Mouse (Mus musculus): ENCODE results near the gene 1700020D05Rik.

Gene 1700020D05Rik

DNA sequence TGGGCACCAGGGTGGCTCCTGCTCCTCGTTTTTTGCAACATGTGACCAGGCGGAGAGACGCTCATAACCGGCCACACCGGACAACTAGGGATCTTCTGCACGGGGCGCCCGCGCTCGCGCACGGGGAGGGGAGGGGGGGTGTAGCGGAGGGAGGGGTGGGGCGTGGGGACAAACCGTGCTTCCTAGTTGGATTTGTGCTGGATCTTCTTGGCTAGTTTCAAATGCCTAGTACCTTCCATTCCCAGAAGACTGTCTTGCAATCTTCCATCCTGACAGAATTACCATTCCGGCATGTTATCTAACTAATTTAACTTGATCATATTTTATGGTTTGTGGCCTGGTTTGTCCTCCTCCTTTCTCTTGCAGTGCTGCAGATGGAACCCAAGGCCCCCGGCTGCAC lies at the start of gene 1700020D05Rik:
Gene 1700020D05Rik (minus strand): TSS at position 101 of the 400 bp plus-strand sequence.
- CTCF ChIA-PET: interaction anchor here (0.6 kb wide), 1 partner anchor 1284 kb away, joined by 9 read pairs; no protein-coding TSS in a partner anchor

DNA sequence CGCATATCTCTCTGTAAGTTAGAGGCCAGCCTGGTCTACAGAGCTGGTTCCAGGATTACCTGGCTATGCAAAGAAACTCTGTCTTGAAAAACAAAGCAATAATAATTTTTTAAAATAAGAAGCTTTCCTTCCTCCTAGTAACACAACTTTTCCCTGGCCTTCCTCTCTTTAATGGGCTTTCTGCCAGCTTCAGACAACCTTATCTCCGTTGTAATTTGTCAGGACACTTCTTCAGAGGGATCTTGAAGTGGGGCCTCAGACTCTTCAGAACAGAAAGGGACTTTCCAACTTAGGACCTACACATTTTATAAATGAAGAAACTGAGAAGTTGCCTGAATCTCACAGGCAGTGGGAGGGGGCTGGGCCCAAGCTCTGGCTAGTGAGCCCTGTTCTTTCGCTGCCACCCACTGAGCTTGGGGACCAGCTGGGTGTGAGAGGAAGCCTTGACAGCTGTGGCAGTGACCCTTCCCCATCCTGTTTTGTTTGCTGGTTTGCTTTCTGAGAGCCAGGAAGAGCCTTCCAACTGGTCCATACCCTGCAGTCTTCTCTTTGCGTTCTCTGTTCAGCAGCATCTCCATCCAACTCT lies 44.0 kb upstream of the 1700020D05Rik start:
- CTCF ChIA-PET: no interaction called here

DNA sequence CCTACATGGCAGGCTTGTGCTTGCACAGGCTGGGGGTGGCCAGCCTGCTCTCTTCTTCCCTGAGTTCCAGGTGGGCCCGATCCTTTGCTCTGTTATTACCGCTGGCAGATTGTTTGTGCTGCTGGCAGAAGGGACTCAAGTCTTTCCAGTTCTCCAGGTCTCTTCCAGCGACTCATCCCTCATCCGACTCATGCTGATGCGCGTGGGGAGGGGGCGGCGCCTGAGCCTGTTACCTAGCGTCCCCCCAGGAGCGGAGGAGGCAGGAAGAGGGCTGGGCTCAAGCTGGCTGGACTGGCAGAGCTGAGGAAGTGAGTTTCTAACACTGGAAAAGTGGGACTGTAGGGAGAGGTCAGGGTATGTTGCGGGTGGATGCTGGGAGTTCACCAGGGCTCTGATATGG lies 40.4 kb upstream of the 1700020D05Rik start:
- CTCF ChIA-PET: interaction anchor here (0.6 kb wide), 1 partner anchor 32 kb away, joined by 4 read pairs; no protein-coding TSS in a partner anchor

DNA sequence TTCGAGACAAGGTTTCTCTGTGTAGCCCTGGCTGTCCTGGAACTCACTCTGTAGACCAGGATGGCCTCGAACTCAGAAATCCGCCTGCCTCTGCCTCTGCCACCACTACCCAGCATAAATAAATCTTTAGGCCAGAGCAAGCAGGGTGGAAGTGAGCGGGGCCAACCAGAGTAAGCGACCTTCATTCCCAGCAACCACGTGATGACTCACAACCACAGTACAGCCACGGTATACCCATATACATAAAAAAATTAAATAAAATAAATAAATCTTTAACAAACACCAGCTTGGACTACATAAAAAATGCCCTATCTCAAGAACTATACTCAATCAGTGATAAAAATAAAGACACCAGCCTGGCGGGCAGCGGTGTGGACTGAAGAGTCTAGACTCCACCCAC lies 39.8 kb upstream of the 1700020D05Rik start:
- CTCF ChIA-PET: no interaction called here

DNA sequence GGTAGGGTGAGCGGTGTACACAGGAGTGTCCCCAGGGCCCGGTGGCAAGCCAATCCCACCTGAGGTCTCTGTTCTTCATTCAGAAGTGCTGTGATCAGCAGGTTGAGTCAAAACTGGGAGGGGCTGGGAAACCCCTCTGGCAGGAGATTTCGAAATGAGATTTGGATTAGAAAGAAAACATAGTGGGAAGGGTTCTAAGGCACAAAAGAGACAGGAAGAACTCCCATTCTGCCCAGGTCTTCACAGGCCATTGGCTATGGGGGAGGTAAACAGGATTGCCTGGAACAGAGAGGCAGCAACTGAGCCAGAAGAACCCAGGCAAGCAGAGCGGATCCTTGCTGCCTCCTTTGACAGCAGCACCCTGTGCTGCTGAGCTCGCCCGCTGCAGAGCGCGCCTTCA lies 35.2 kb upstream of the 1700020D05Rik start:
- CTCF ChIA-PET: no interaction called here

DNA sequence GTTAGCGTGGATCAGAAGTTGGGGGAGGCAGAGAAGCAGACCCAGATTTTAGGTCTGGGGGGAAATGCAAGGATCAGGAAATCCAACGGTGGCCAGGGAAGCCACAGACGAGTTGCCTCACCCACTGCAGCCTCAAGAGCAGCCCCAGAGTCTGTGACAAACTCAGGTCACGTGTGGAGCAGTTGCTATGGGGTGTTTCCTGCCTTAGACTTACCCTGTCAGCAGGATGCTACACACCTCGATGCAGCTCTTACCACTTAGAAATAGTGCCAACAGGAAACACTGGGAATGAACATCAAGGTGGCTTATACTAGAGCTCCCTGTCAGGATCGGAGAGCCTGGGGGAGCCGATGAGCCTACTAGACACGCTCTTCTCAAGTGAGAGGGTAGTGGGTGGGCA lies 28.9 kb upstream of the 1700020D05Rik start:
- CTCF ChIA-PET: interaction anchor here (0.7 kb wide), 1 partner anchor 296 kb away, joined by 3 read pairs; no protein-coding TSS in a partner anchor

DNA sequence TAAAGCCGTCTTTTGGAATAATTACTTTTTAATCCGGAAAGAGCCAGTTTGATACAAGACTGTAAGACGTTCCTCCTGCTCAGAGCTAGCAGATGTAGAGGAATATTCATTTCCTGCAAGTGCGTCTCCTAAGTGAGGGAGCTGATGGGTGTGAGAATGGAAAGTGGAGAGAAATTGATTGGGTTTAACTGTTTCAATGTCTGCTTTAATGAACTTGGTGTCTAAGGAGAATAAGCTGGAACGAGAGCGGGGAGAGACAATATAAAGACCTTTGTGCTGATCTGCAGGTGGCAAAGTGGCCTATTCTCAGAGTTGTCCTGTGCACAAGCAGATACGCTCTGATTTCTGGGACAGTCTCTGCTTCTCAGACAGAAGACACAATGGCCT lies 26.5 kb upstream of the 1700020D05Rik start:
- CTCF ChIA-PET: interaction anchor here (0.6 to 2.4 kb wide), 4 partner anchors 39 to 196 kb away, joined by 3 to 16 read pairs (median 3); partner anchors contain the start of genes Ap5b1 and Ehbp1l1

DNA sequence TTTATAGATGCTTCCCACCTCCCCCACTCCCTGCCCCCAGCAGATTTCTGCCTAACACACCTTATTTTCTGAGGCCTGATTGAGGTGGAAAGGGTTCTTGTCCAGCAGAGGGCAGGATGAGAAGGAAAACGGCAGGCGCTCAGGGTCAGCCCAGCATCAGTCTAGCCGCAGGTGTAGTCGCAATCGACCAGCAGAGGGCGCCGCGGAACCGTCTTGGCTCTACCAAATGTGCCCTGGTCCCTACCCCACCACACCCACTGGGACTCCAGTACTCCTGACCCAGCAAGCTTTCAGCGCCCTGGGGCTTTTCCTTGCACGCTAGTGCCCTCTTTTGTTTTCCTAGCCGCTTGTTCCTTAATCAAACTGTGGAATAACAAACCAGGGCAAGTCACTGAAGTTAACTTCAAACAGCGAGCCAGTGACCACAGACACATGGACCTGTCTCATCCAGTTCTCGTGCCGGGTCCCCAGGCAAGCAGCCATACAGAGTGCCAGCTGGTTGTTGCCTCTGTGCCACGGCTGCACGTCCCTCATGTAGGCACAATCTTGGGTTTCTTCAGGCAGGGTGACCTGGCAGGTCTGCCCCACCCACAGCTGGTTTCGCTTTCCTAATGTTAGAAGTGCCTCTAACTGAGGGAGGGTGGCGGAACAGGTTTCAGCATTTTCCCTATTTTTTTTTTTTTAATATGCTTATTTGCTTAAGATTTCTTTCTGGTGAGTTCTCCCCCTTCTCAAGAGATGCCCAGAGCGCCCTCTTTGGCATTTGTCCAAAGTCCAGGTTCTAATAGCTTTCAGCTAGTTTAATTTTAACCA lies 25.9 kb upstream of the 1700020D05Rik start:
- CTCF ChIA-PET: interaction anchor here (0.6 to 2.4 kb wide), 4 partner anchors 39 to 196 kb away, joined by 3 to 16 read pairs (median 3); partner anchors contain the start of genes Ap5b1 and Ehbp1l1

DNA sequence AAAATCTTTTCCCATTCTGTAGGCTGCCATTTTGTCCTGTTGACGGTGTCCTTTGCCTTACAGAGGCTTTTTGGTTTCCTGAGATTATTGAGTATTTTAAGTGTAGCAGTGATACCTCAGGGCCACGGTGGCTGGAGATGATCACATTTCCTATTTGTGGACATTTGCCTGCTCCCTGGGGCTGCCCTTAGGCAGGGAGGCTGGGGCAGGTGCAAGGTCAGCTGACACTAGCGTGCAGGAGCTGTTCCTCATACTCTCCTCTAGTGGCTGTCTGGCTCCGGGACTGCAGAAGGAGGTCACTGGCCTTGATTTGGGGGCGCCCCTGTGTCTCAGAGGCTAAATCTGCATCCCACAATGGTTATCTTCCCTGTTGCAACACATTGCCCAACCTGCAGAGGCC lies 21.6 kb upstream of the 1700020D05Rik start:
- CTCF ChIA-PET: no interaction called here

DNA sequence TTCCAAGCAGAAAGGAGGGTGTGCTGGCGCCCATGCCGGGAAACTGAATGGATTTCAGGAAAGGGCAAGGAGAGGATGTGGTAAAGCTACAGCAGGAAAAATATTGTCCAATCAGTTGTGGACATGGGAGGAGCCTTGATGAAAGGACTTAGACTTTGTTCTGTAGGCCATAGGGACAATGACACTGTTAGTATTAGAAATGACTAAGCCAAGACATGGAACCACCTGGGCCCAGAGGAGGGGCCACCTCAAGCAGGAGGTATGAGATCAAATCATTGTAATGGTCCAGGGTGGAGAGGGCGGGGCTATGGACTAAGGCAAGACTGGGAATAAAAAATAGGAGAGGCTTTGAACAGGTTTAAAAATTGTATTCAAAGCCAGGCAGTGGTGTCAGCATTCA lies 15.1 kb upstream of the 1700020D05Rik start:
- CTCF ChIA-PET: interaction anchor here (0.6 kb wide), 1 partner anchor 1107 kb away, joined by 3 read pairs; no protein-coding TSS in a partner anchor

DNA sequence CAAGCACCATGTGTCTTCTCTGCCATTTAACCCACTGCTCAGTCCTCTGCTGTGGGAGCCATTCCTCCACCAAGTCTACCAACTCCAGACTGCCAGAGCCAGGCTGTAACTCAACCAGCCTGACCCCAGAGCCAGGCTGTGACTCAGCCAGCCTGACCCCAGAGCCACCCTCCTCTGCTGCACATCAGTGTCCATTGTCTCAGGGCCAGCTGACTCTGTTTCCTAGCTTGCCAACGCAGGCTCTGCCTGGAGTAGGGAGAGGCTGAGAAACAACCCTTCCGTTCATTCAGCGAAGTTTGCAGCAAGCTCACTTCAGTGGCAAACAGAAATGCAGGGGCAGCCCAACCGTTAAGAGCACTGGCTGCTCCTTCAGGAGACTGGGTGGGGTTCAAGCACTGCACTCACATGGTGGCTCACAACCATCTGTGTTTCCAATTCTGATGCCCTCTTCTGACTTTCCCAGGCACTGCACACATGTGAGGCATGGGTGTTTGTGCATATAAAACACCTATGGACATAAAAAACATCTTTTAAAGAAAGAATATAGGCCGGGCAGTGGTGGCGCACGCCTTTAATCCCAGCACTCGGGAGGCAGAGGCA lies 13.4 kb upstream of the 1700020D05Rik start:
- CTCF ChIA-PET: no interaction called here

DNA sequence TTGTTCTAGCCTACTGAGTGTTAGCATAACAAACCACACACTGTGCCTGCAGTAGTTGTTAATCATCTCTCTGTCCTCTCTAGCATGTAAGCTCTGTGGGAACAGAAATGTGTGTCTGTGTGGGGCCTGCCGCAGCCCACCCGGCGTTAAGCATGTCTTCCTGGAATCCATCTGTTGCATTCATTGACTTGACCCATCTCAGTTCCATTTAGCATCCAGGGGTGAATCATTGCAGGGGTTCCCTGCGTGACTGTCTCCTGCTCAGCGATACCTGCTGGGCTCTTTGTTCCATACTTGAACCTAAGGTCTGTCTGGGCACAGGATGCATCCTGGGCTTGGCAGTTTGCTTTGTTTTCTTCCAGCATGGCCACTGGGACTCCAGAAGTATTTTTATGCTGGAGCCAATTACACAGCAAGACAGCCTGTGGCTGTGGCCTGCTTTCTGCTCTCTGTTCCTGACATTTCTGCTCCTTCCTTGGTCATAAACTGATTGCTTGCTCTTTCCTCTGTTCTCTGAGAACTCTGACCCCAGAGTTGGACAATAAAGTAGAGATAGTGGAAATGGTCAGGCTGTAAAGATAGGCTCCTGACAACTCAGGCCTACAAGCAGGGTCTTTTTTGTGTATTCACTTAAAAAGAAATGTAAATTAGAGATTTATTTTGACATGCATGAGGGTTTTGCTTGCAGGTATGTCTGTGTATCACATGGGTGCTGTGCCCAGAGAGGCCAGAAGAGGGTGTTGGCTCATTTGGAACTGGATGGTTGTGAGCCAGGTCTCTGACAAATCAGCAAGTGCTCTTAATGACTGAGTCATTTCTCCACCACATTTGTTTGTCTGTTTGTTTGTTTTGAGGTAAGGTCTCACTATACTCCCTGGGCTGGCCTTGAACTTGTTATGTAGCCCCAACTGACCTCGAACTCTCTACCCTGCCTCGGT lies 12.5 kb upstream of the 1700020D05Rik start:
- CTCF ChIA-PET: no interaction called here

DNA sequence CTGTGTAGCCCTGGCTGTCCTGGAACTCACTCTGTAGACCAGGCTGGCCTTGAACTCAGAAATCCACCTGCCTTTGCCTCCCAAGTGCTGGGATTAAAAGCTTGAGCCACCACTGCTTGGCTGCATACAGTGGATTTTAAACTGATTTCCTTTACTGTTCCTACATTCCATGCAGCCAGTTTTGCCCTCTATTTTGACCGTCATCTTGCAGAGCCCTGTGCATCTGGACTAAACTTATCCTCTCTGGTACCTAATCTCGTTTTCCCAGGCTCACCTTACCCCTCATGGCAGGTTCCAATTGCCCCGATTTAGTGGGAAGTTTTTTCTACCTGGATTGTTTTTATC lies 9.4 kb upstream of the 1700020D05Rik start:
- CTCF ChIA-PET: no interaction called here

DNA sequence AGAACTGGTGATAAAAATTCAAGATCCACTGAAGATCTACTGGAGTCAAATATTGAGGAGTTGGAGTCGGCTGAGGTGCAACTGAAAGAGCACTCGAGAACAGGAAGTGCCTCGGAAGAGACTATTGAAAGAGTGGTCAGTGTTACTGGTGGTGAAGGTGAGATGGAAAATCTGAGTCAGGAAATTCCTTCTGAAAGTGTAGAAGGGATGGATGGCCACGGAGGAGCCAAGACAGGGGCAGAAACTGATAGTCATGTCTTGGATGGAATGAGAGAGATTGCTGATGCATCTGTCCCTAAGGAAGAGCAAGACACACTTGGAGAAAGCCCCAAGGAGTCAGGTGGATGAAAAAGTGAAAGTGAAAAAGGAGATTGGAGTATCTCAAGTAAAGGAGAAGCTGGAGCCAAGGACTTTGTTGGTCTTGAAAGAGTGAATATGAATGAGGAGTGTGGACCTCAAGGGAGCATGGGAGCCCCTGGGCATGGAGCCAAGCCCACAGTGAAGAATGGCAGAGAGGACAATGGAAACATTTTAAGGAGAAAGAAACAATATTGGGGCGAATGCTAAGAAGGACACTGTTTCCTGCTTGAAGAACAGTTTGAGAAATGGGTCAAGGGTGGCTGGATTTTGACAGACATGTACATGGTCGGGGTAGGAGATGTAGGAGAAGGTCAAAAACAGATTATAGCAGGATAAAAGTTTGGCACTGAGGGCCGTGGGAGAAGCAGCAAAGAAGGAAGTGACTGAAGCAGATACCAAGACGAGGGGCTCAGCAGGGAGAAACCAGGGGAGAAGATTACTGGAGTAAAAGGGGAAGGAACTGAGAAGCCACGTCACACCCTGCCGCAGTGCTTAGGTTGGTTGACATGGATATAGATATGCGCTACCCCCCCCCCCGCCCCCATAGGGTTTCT lies 8.8 kb upstream of the 1700020D05Rik start:
- CTCF ChIA-PET: interaction anchor here (0.7 kb wide), 1 partner anchor 657 kb away, joined by 5 read pairs; no protein-coding TSS in a partner anchor

DNA sequence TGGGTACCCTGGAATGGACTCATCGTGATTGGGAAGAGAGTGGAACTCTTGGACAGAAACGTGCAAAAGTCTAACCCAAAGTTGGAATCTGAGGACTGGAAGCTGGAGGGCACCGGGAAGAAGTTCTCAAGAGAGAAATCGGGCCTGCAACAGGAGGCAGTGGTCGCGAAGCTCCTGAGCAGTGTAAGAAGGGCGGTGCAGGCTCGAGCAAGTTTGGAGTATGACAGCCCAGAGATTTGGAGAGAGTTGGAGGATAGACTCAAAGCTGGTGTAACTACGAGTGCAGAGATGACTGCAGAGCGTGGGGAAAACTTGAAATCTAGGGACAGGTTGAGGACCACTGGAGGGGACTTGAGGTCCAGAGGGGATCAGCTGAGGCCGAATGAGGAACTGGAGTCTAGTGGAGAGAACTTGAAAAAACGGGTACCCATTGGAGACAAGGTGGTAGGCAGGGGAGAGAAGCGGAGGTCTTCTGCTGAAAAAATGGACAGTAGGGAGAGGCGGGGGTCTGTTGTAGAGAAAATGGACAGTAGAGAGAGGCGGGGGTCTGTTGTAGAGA lies 7.6 kb upstream of the 1700020D05Rik start:
- CTCF ChIA-PET: interaction anchor here (0.5 to 1.2 kb wide), 4 partner anchors 21 to 72 kb away, joined by 3 to 8 read pairs (median 3); partner anchors contain the start of genes Cfl1 and Mus81

DNA sequence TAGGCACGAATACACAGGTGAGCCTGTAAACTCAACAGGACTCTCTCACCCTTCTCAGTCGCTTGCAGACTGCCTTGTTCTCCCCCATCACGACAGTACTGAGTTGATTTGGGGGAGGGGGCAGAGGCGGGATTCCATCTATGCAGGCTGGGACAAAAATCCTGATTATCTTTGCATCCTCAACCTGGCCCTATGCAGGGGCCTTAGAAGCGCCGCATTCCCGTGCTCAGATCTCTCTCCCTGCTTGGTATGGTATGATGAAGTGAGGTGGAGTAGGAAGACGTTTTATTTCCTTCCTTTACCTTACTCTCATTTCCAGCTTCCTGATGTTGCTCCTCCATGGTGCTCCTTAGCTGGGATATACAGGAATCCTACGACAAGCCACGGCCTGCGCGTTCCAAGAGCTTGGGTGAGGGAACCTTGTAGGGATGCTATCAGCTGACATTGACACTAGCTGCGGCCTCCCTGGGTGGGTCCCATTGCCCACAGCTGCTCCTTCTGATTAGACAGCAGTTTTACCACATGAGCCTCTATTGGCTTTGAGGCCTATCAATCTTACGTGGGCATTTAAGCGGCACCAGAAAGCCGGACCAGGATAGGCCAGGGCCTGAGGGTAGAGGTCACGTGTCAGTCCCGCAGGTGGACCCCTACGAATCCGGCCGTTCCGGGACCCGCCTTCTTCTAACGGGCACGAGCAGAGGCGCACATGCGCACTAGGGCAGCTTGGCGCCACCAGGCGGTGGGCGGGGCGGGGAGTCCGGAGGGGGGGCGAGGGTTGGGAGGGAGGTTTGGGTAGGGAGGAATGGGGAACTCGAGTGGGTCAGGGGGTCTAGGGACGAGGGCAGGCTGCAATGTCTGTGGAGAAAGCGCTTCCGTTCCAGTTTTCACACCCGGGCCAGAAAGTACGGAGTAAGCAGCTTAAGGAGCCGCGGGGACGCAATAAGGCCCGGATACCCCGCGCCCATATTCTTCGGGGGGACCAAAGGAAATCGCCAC lies 6.7 kb upstream of the 1700020D05Rik start, which contains the start of gene Snx32:
Gene Snx32 (minus strand): TSS at position 508 of the 996 bp plus-strand sequence.
- CTCF ChIA-PET: interaction anchor here (0.6 to 1.2 kb wide), 5 partner anchors 15 to 606 kb away, joined by 3 to 8 read pairs (median 3); partner anchors contain the start of genes Cfl1 and Mus81

DNA sequence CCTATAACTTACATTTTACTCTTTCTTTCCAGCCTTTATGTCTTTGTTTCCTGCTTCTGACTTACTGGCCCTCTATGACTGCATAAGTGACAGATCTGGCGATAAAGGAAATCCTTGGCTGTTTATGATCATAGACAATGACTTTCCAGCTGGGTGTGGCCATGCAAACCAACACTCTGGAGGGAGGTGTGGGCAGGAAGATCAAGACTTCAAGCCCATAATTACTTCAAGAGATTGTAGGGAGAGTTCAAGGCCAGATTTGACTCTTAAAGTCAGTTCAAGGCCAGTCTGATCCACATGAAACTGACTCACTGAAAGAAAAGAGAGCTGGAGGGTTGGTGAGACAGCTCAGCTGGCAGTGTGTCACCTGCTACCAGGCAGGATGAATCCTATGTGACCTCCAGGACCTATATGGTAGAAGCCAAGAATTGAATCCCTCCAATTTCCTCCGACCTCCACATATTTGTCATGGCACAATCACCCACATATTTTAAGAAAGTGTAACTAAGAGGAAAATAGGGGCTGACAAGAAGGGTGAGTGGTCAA lies 3.2 kb downstream of the 1700020D05Rik start:
- CTCF ChIA-PET: no interaction called here

DNA sequence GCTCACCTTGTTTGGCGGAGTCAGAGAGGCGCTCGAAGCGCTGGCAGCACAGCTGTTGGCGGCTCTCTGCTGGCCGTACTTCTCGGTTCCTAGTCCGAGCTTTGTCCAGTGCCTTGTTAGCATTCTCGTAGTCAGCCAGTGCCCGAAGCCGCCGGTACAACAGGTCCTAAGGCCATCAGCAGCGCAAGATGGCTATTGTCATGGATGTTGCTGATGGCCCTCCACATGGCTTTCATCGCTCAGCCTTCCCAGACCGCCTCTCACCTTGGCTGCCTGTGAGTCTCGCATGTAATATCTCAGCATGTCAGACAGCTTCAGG lies 7.6 kb downstream of the 1700020D05Rik start:
- CTCF ChIA-PET: interaction anchor here (0.5 to 1.1 kb wide), 2 partner anchors 63 to 197 kb away, joined by 3 read pairs; no protein-coding TSS in a partner anchor
